Mouse (Mus musculus) retina, embryonic 14.5 days (tissue): ENCODE results near the gene Papolg.
"Not testable (repeated sequence)": the region's sequence is repeated elsewhere in the genome, so short reads cannot be mapped to it uniquely, and the experiment has no call there.

ENCODE experiments used
- DNase-seq: peaks from one replicate; pipeline ENCODE4 v3.0.0-alpha.2; 2015; ENCODE audit warnings: low spot score

The Papolg gene

GRCm38 (mm10) chr11:23895060-23895426 lies at the start of gene Papolg:
TSS of gene Papolg (minus strand) at chr11:23895253.
- DNase-seq, result peak; percentile 92

GRCm38 (mm10) chr11:23928146-23928545 lies 33.1 kb upstream of the Papolg start:
- DNase-seq, result not testable (repeated sequence)

- DNase-seq, result no peak
These were observed 32.6 kb upstream of the Papolg start for GRCm38 (mm10) chr11:23927643-23928042.

GRCm38 (mm10) chr11:23913824-23914223 lies 18.8 kb upstream of the Papolg start:
- not testable (repeated sequence) for DNase-seq

- no peak for DNase-seq
These were observed 8.9 kb upstream of the Papolg start for GRCm38 (mm10) chr11:23903909-23904308.

GRCm38 (mm10) chr11:23894141-23895059 lies 653 bp downstream of the Papolg start:
- peak; percentile 32 for DNase-seq

- DNase-seq, result no peak
These were observed 1.5 kb downstream of the Papolg start for GRCm38 (mm10) chr11:23893556-23893955.

- no peak for DNase-seq
These were observed 30.7 kb downstream of the Papolg start for GRCm38 (mm10) chr11:23864326-23864725.

- DNase-seq, result no peak
These were observed 38.3 kb downstream of the Papolg start for GRCm38 (mm10) chr11:23856723-23857112.

- DNase-seq, result no peak
These were observed 38.9 kb downstream of the Papolg start for GRCm38 (mm10) chr11:23856054-23856722.

GRCm38 (mm10) chr11:23855182-23855802 lies 39.8 kb downstream of the Papolg start:
- peak; percentile 81 for DNase-seq

GRCm38 (mm10) chr11:23853306-23853705 lies 41.7 kb downstream of the Papolg start:
- DNase-seq, result no peak

- peak; percentile 42 for DNase-seq
These were observed 48.8 kb downstream of the Papolg start for GRCm38 (mm10) chr11:23846016-23846815.

GRCm38 (mm10) chr11:23823244-23823643 lies 71.8 kb downstream of the Papolg start:
- DNase-seq, result no peak

GRCm38 (mm10) chr11:23821652-23822051 lies 73.4 kb downstream of the Papolg start:
- no peak for DNase-seq

GRCm38 (mm10) chr11:23820977-23821376 lies 74.1 kb downstream of the Papolg start:
- no peak for DNase-seq

GRCm38 (mm10) chr11:23818745-23819144 lies 76.3 kb downstream of the Papolg start:
- DNase-seq, result no peak
